Mouse (Mus musculus) macrophage (primary cell): ENCODE results near the gene Ushbp1. TPM values are rescaled to one million over a fixed set of nuclear protein-coding genes. Genes with fewer than 3 reads are reported as not detected.
"Not testable (repeated sequence)": the region's sequence is repeated elsewhere in the genome, so short reads cannot be mapped to it uniquely, and the experiment has no call there.

Source experiments
- H3K27ac ChIP-seq: fragments of 350-480 bp; formaldehyde crosslinking; 2 replicates; pipeline ENCODE4 v1.9.0; 2021
- H3K36me3 ChIP-seq: fragments of 350-480 bp; formaldehyde crosslinking; 2 replicates; pipeline ENCODE4 v1.9.0; 2021; ENCODE audit errors: inconsistent target
- H3K4me3 ChIP-seq: fragments of 350-480 bp; formaldehyde crosslinking; 2 replicates; pipeline ENCODE4 v1.9.0; 2021; ENCODE audit errors: inconsistent target
- H3K79me2 ChIP-seq: fragments of 350-480 bp; formaldehyde crosslinking; 2 replicates; pipeline ENCODE4 v1.9.0; 2021; ENCODE audit errors: inconsistent target
- WGBS: methylation state at CpG from one replicate; pipeline ENCODE4 v1.1.7; 2026; ENCODE audit warnings: inconsistent platforms; ENCODE audit not compliant: missing documents; 5-methylcytosine and 5-hydroxymethylcytosine counted together
- polyA plus RNA-seq: library from polyadenylated mRNA; stranded (reverse); fragments of 250-400 nt; gene quantifications from 3 replicates; pipeline ENCODE4 v1.2.4, GENCODE M21; 2018; ENCODE audit warnings: inconsistent platforms

The Ushbp1 gene
- polyA plus RNA-seq, 1 experiment from 2014 or later: not detected

- H3K36me3 ChIP-seq: peaks cover 8% of the 10 kb centered on the region; the same call in 1 of the 2 replicates
- WGBS: 7% methylated on average over 3 of the region's 5 CpGs
- H3K27ac ChIP-seq: peak overlapping the region; percentile 47
- H3K79me2 ChIP-seq: peaks cover 13% of the 10 kb centered on the region; the same call in 1 of the 2 replicates
- peak overlapping the region; percentile 29 for H3K4me3 ChIP-seq
These were observed 24.8 kb downstream of the Ushbp1 start for GRCm38 (mm10) chr8:71370711-71371235.

DNA sequence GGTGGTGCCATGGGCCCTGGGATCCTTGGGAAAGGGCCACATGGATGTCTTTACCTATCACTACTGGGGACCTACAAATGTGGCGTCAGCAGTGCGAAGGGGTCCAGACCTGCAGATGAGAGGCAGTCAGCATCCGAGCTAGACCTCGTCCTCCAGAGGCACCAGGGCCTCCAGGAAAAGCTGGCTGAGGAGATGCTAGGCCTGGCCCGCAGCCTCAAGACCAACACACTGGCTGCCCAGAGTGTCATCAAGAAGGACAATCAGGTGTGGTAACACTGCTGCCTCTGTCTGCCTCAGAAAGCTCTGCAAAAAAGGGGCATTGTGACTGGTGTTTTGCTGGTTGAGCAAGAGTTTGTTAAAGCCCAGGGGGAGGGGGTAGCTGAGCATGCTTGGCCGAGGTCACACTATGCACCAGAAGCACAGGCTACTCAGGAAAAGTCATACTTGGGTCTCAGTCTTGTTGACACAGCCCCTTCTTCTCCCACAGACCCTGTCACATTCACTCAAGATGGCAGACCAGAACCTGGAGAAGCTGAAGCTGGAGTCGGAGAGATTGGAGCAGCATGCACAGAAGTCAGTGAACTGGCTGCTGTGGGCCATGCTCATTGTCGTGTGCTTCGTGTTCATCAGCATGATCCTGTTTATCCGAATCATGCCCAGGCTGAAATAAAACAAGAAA, 26.4 kb downstream of the Ushbp1 start:
- peak overlapping the region; percentile 97 for H3K27ac ChIP-seq
- no peak overlapping the region for H3K4me3 ChIP-seq
- WGBS: 93% methylated on average over 10 of the region's 10 CpGs
- H3K79me2 ChIP-seq: peaks cover 13% of the 10 kb centered on the region; the same call in 1 of the 2 replicates
- H3K36me3 ChIP-seq: peaks cover 8% of the 10 kb centered on the region; the same call in 1 of the 2 replicates

GRCm38 (mm10) chr8:71368366-71368765, 27.2 kb downstream of the Ushbp1 start:
- Histone ChIP-seq H3K4me3 (peak overlapping the region; percentile 75), H3K27ac (peak overlapping the region; percentile 97), H3K79me2 (peaks cover 13% of the 10 kb centered on the region; the same call in 1 of the 2 replicates), H3K36me3 (peaks cover 8% of the 10 kb centered on the region; the same call in 1 of the 2 replicates)

GRCm38 (mm10) chr8:71367529-71368176, 27.9 kb downstream of the Ushbp1 start:
- Histone ChIP-seq H3K4me3 (peak overlapping the region; percentile 75), H3K36me3 (peaks cover 8% of the 10 kb centered on the region; the same call in 1 of the 2 replicates), H3K79me2 (peaks cover 13% of the 10 kb centered on the region; the same call in 1 of the 2 replicates), H3K27ac (peak overlapping the region; percentile 97)
- 18% methylated on average over 17 of the region's 17 CpGs for WGBS

- Histone ChIP-seq H3K27ac (peak within 1 kb of the TSS; percentile 97), H3K36me3 (peaks cover 8% of the 10 kb centered on the region; the same call in 1 of the 2 replicates), H3K79me2 (peaks cover 13% of the 10 kb centered on the region; the same call in 1 of the 2 replicates), H3K4me3 (peak within 1 kb of the TSS; percentile 75)
- WGBS: under 1% methylated on average over 56 of the region's 56 CpGs
These were observed 28.7 kb downstream of the Ushbp1 start, which contains the start of gene Use1 for GRCm38 (mm10) chr8:71366771-71367528. TSS of gene Use1 (plus strand) at chr8:71366848.

DNA sequence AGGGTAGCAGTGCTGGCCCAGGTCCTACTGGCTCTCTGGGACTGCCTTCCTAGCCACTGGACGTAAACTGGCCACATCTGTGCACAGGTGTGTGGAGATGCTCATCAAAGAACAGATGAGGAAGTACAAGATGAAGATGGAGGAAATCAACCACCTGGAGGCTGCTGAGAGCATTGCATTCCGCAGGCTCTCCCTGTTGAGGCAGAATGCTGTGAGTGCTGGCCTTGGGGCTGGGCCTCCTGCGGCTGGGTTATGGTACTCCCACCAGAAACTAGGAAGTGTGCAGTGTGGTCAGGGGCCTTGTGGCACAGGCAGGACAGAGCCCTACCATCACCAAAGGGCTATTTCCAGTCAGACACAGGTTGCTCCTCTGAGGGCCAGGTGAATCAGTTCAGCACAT, 37.6 kb downstream of the Ushbp1 start:
- no peak overlapping the region for H3K4me3 ChIP-seq
- 86% methylated on average over 3 of the region's 3 CpGs for whole genome bisulfite sequencing
- no peaks in the 10 kb centered on the region for H3K79me2 ChIP-seq
- H3K27ac ChIP-seq: no peak overlapping the region
- peaks cover 80% of the 10 kb centered on the region for H3K36me3 ChIP-seq

DNA sequence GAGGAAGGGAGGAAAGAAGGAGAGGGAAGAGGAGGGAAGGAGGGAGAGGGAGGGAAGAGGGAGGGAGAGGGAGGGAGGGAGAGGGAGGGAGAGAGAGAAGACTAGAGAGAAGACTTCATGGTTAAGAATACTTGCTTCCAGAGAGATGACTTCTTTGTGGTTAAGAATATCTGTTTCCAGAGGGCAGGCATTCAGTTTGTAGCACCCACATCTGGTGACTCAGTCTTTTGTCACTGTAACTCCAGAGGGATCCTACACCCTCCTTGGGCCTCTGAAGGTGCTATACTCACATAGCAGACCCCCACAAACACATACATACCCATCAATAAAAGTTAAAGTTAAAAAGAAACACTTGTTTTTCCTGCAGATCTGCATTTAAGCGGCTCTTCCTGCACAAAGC, 44.1 kb downstream of the Ushbp1 start:
- H3K4me3 ChIP-seq: no peak overlapping the region
- no peaks in the 10 kb centered on the region for H3K79me2 ChIP-seq
- no peak overlapping the region for H3K27ac ChIP-seq
- WGBS: 100% methylated on average over 1 of the region's 1 CpGs
- peaks cover 96% of the 10 kb centered on the region for H3K36me3 ChIP-seq

- 78% methylated on average over 3 of the region's 3 CpGs for WGBS
- H3K4me3 ChIP-seq: no peak overlapping the region
- H3K27ac ChIP-seq: no peak overlapping the region
These were observed 44.5 kb downstream of the Ushbp1 start for GRCm38 (mm10) chr8:71351117-71351516.

GRCm38 (mm10) chr8:71346581-71346980, 49.0 kb downstream of the Ushbp1 start:
- H3K36me3 ChIP-seq: peaks cover 97% of the 10 kb centered on the region
- 89% methylated on average over 1 of the region's 1 CpGs for WGBS
- no peaks in the 10 kb centered on the region for H3K79me2 ChIP-seq
- H3K27ac ChIP-seq: no peak overlapping the region
- H3K4me3 ChIP-seq: no peak overlapping the region

More at GRCm38 (mm10) chr8:71351117-71351516, 44.5 kb downstream of the Ushbp1 start:
- Histone ChIP-seq H3K79me2 (no peaks in the 10 kb centered on the region), H3K36me3 (peaks cover 96% of the 10 kb centered on the region)

- Histone ChIP-seq H3K4me3 (no peak overlapping the region), H3K36me3 (peaks cover 91% of the 10 kb centered on the region), H3K79me2 (no peaks in the 10 kb centered on the region), H3K27ac (no peak overlapping the region)
- 95% methylated on average over 5 of the region's 5 CpGs for WGBS
These were observed 55.0 kb downstream of the Ushbp1 start for GRCm38 (mm10) chr8:71340625-71341024.

GRCm38 (mm10) chr8:71337834-71338233, 57.8 kb downstream of the Ushbp1 start:
- H3K36me3 ChIP-seq: peaks cover 84% of the 10 kb centered on the region
- H3K79me2 ChIP-seq, H3K4me3 ChIP-seq, H3K27ac ChIP-seq: not testable (repeated sequence)
- WGBS: 95% methylated on average over 2 of the region's 6 CpGs

Other genes with a start within 250 kb of the Ushbp1 start
- gene Myo9b, start 123.1 kb downstream of the Ushbp1 start, polyA plus RNA-seq: 89.8 to 105 TPM (median 97.3 TPM) in 3 replicates
- 38.3 to 72.4 TPM (median 41.3 TPM) in 3 replicates for gene Haus8, start 122.9 kb downstream of the Ushbp1 start, polyA plus RNA-seq
- gene Use1, start 29.0 kb downstream of the Ushbp1 start, polyA plus RNA-seq: 88.4 to 157 TPM (median 128 TPM) in 3 replicates
- gene Ocel1, start 24.5 kb downstream of the Ushbp1 start, polyA plus RNA-seq: 10.2 to 15.8 TPM (median 13.3 TPM) in 3 replicates
- 3.7 to 12.5 TPM (median 11.6 TPM) in 3 replicates for gene Nr2f6, start 13.8 kb downstream of the Ushbp1 start, polyA plus RNA-seq
- gene Babam1, start 1.1 kb upstream of the Ushbp1 start, polyA plus RNA-seq: 69.5 to 91.2 TPM (median 74.0 TPM) in 3 replicates
- 0.33 to 1.1 TPM in 2 of 3 replicates, not detected in the other for gene Ankle1, start 10.2 kb upstream of the Ushbp1 start, polyA plus RNA-seq
- 3.6 to 9.9 TPM (median 9.8 TPM) in 3 replicates for gene Abhd8, start 67.9 kb upstream of the Ushbp1 start, polyA plus RNA-seq
- gene Mrpl34, start 69.2 kb upstream of the Ushbp1 start, polyA plus RNA-seq: 46.4 to 67.5 TPM (median 63.1 TPM) in 3 replicates
- 36.3 to 50.7 TPM (median 38.5 TPM) in 3 replicates for gene Dda1, start 73.4 kb upstream of the Ushbp1 start, polyA plus RNA-seq
- gene Ano8, start 90.2 kb upstream of the Ushbp1 start, polyA plus RNA-seq: 3.4 to 7.2 TPM (median 6.4 TPM) in 3 replicates
- 4.0 to 12.7 TPM (median 11.4 TPM) in 3 replicates for gene Gtpbp3, start 92.3 kb upstream of the Ushbp1 start, polyA plus RNA-seq
- 0.28 to 0.96 TPM in 2 of 3 replicates, not detected in the other for gene Plvap, start 116.0 kb upstream of the Ushbp1 start, polyA plus RNA-seq
- 0.12 to 0.17 TPM in 2 of 3 replicates, not detected in the other for gene Ccdc194, start 129.9 kb upstream of the Ushbp1 start, polyA plus RNA-seq
- gene Bst2, start 141.7 kb upstream of the Ushbp1 start, polyA plus RNA-seq: 155 to 1,074 TPM (median 938 TPM) in 3 replicates
- 30.1 to 92.7 TPM (median 76.2 TPM) in 3 replicates for gene Mvb12a, start 147.1 kb upstream of the Ushbp1 start, polyA plus RNA-seq
- gene Tmem221, start 163.1 kb upstream of the Ushbp1 start, polyA plus RNA-seq: 3.2 to 9.9 TPM (median 8.7 TPM) in 3 replicates
- not detected in 3 replicates for gene Nxnl1, start 170.8 kb upstream of the Ushbp1 start, polyA plus RNA-seq
- 59.7 to 109 TPM (median 64.8 TPM) in 3 replicates for gene Slc27a1, start 173.1 kb upstream of the Ushbp1 start, polyA plus RNA-seq
- 36.7 to 133 TPM (median 114 TPM) in 3 replicates for gene Pgls, start 196.4 kb upstream of the Ushbp1 start, polyA plus RNA-seq
- 0.53 to 1.2 TPM (median 0.94 TPM) in 3 replicates for gene Fam129c, start 201.8 kb upstream of the Ushbp1 start, polyA plus RNA-seq
- 108 to 170 TPM (median 143 TPM) in 3 replicates for gene Colgalt1, start 215.2 kb upstream of the Ushbp1 start, polyA plus RNA-seq